Mouse (Mus musculus) yolk sac, embryonic 10.5 days (tissue): ENCODE results near the gene Gbx2.

Source experiments
- DNase-seq: peaks from one replicate; pipeline ENCODE4 v3.0.0-alpha.2; 2017; ENCODE audit warnings: low spot score

The Gbx2 gene

DNA sequence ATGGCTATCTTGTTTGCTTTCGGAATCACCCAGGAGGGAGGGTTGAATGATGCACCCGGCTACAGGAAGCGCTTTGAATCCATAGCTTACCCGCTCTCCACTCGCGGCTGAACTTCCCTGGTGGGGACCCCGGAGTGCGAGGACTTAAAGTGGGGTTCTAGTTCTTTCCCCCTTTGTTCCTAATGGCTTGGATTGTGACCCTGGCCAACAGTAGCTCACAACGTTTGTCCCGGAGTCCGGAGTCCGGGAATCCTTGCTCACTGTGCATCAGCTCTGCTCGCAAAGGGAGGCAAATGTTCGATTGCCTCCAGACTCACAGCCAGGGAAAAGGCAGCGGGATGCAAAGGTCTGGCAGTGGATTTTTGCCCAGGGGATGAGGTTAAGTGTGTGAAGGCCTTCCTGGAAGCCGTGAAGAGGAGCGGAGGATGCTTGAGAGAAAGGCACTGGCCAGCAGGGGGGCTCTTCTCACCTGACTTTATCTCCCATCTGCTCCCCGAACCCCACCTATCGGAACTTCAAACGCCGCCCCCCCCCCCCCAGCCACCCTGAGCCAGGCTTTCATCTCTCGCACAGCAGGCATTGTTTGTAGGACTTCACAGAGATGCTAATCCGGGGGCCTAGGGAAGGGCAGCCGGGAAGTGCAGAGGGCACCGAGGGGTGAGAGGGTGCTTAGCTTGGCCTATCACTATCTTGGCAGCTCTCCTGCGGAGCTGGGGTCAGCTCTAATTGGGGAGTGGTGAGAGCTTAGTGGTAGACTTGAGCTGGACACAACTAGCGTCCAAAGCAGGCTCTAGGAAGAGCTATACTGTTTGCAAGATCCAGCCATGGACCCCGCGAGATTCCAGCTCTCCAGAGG lies 4.7 kb upstream of the Gbx2 start:
- DNase-seq, result no peak

DNA sequence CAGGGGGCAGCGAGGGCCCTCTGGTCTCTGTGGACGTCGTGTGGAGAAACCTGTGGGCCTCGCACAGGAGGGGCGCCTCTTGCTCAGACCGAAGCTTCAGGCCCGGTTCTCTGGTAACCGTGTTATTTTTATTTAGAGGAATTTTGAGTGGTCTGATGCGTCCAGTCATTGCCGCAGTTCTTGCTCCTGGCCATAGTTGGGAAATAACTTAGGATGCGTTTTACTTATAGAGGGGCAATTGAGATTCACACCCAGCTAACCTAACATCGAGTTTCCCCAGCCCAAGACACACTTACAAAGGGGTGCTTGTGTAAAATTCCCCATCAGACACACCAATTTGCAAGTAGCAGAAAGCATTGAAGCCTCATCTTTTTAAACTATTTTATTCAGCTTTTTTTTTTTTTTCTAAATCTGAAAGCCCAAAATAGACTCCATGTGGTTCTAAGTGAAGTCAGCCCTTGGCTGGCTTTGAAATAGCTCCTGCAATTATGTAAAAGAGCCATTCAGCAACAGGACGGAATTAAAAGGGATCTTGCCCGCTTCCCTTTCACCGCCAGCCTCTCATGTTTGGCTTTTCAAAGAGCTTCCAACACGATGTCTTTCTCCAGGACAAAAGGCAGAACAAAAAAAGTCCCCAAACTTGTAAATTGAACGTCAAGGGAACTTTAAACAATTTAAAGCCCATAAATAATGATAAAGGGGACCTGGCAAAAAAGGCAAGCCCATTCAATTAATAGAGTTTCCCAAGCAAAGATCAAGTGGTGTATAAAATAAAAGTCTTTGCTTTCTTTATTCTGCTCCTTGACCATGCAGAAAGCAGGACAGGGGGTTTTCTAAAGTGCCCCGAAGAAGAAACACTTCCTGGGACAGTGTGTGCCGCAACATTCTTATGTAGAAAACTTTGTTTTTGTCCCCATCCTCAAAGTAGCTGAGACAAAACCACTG lies 3.6 kb upstream of the Gbx2 start:
- DNase-seq, result no peak

DNA sequence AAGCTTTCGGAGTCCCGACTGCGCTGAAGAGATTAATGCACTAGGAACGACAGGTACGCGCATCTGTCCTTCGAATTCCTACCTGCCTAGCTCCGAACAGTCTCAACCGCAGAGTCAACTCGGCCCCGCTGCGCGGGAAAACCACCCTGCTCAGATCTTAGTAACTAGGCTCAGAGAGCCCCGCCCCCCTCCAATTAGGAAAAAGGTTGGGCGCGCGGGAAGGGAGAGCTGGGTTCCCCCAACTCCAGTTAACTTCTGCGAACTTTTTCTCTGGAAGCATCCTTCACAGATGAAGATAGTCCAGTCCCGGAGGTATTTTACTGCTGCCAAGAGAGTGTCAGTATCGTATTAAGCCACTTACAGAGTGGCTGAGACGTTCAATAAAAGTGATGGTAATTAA lies 2.8 kb upstream of the Gbx2 start:
- no peak for DNase-seq

- peak; percentile 24 for DNase-seq
Observed at GRCm38 (mm10) chr1:89933028-89933427, 2.0 kb upstream of the Gbx2 start.

DNA sequence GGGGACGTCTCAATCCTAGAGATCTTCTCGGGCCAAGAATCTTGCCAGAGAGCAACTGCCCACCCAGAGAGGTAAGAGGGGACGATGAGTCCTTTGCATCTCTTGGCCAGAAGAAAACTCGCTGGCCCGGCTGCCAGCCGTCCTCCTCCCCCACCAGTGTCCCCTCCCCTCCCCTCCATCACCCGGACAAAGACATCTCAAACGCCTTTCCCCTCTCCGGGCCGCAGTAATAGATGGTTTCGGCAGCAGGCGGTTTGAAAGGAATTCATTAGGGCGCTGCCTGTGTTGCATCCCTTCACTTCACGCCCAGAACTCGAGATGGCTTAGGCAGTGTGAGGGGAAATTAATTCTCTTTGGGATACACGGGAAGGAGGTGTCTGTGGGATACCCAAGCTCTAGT lies 1.6 kb upstream of the Gbx2 start:
- no peak for DNase-seq

DNA sequence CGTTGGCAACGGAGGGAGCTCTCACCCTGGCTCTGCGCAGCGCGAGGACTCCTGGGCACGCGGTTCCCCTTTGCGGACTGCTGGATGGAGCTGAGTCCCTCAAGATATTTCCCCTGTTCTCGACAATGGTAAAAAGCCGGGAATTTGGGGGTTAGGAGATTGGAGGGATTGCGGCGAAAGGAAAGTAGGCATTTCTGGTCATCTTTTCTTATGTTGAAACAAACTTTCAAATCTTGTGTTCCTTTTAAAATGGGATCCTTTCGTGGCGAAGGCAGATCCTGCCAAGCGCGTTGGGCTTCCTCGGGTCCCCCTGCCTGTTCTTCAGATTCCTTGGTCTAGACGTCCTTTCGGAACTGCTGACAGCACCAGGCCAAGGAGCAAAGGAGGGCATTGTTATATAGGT lies 1.0 kb upstream of the Gbx2 start:
- no peak for DNase-seq

DNA sequence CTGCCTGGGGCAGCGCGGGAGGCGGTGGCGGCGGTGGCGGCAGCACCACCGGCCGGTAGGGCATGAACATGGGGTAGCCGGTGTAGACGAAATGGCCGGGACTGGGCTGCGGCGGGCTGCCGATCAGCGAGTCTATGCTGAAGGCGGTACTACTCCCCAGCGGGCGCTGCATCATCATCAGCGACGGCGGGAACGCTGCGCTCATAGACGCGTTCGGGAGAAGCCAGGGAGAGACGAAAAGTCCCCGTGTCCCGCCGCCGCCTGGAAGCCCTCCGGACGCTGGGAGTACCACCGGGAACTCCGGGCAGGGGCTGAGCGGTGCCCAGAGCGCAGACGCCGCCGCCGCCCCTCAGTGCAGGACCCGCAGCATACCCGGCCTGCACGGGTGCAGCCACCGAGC lies 428 bp downstream of the Gbx2 start:
- no peak for DNase-seq

DNA sequence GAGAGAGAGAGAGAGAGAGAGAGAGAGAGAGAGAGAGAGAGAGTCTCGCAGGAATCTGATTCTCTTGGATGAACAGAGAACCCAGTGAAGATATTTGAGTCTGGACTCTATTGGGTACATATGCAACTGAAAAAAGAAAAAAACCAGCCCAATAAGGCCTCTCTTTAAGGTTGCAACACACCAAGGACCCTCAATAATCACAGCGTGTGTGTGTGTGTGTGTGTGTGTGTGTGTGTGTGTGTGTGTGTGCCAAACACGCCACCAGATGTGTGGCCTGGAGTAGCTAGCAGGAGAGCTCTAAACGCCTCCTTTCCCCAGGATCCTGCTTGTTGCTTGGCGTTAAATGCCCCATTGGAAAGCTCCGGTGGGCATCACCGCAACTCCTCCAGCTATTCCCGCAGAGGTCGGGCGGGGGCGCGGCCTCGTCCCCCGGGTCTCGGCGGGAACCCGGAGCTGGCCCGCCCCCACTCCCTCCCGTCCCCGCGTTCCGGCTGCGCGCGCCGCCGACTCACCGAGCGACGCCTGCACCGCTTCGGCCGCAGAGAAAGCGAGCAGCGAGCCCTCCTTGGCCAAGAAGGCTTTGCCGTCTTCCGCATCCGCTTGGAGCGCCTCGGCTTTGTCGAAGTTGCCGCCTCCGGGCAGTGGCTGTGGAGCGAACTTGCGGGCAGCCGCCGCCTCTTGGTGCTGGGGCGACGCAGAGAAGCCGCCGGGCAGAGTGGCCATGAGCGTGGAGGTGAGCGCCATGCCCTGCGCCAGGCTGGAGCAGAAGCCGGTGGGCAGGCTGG lies 1.1 kb downstream of the Gbx2 start:
- DNase-seq, result peak; percentile 28

- DNase-seq, result no peak
Observed at GRCm38 (mm10) chr1:89929181-89929580, 1.8 kb downstream of the Gbx2 start.

DNA sequence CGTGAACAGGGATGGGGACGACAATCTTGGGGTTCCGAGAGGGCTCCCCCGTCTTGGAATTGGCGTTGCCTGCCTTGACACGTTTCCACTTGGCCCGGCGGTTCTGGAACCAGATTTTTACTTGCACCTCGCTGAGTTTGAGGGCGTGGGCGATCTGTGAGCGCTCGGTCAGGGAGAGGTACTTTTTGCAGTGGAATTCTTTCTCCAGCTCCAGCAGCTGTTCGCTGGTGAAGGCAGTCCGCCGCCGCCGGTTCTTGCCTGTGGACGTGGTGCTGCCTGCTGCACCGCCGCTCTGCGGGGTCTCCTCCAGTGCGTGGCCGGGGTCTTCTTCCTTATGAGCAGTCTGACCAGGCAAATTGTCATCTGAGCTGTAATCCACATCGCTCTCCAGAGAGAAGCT lies 2.3 kb downstream of the Gbx2 start:
- DNase-seq, result no peak

- peak; percentile 74 for DNase-seq
Observed at GRCm38 (mm10) chr1:89927061-89927661, 3.8 kb downstream of the Gbx2 start.

DNA sequence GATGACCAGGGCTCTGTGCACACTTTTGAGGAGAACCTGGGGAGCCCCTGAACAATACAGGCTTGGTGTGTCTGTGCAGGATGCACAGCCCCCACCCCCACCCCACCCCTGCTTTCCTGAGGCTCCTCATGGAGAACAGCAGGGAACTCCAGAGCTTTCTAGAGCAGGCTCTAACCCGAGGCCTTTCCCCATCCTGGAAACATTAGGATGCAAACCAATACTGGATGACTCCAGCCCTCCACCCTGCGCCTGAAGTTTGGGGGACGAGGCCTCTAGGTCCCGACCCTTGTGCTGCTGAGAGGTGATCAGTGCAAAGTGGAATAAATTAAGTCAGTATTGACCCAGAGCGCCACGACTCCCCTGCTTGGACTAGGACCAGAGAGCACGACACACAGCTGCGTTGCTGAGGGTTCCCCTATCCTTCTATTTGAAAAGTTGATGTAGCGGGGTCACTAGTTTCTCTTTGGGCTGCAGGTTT lies 4.4 kb downstream of the Gbx2 start:
- DNase-seq, result no peak

GRCm38 (mm10) chr1:89925501-89926190 lies 5.3 kb downstream of the Gbx2 start:
- DNase-seq, result no peak

DNA sequence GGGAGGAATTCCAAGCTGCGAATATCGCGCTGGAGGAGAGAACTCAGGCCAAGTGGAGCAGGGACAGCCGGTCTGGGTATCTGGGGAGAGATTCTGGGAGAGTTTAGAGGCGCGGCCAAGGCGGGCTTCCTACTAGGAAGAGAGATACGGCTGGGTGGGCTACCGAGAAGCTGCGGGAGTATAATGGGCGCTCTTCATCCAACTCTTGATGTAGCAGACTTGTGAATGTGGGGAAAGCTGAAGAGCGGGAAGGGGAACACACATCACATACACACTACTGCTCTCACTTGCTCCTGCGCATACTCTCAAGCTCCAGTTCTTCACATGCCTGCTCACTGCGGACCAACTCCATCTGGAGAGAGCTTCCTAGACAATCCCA lies 7.3 kb downstream of the Gbx2 start:
- no peak for DNase-seq

- no peak for DNase-seq
Observed at GRCm38 (mm10) chr1:89922883-89923641, 7.9 kb downstream of the Gbx2 start.

- no peak for DNase-seq
Observed at GRCm38 (mm10) chr1:89922282-89922681, 8.7 kb downstream of the Gbx2 start.

DNA sequence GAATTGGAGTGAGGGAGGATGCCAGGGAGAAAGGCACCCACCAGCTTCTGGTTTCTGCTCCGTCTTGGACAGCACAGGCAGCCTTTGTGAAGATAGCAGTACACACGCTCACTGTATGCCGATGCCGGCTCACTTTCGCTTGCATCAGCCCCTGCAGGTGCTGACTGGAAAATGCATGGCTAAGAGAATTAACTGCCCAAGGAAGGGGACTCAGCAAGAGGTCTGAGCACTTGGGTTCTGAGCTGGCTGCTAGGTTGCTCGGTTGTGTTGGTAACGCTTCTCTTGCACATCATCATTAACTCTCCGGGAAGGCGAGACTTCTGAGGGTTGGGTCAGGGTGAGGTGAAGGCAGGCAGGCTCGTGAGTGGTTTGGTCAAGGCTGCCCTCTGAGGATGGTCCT lies 9.2 kb downstream of the Gbx2 start:
- DNase-seq, result no peak

GRCm38 (mm10) chr1:89919206-89919605 lies 11.8 kb downstream of the Gbx2 start:
- DNase-seq, result no peak

GRCm38 (mm10) chr1:89918111-89918510 lies 12.9 kb downstream of the Gbx2 start:
- DNase-seq, result no peak

DNA sequence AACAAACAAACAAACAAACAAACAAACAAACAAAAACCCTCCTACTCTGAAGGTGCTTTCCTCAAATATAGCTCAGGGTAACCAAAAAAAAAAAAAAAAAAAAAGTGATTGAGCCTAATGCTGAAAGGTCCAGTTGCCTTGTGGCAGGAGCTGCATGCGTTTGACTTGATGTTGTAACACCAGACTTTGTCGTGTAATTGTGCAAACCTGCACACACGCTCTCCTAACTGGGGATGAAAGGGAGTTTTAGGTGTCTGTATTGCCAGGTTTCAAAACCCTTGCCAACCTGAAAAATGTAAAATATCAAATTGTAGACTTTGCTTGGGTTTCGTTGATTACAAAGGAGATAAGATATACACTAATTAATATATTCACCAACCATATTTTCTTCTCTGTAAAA lies 17.4 kb downstream of the Gbx2 start:
- no peak for DNase-seq
